Mouse (Mus musculus) stomach, postnatal 0 days (tissue): ENCODE results near the gene Gm10065. TPM values are rescaled to one million over a fixed set of nuclear protein-coding genes. Genes with fewer than 3 reads are reported as not detected.

Experiments used
- ATAC-seq: fragments of 200-750 bp; cut with Nextera tagmentation; 2 replicates; pipeline ENCODE4 v1.8.0; 2017; ENCODE audit not compliant: low FRiP score, low TSS enrichment
- DNase-seq: peaks from one replicate; pipeline ENCODE4 v3.0.0-alpha.2; 2016; ENCODE audit warnings: low spot score
- H3K27ac ChIP-seq: fragments of 300-500 bp; sonication (generic); replicated peaks from 2 replicates; pipeline ENCODE4 v1.5.1; 2014; ENCODE audit warnings: mild to moderate bottlenecking, control low read depth
- H3K27me3 ChIP-seq: fragments of 300-500 bp; sonication (generic); 2 replicates; pipeline ENCODE4 v1.6.1; 2014; ENCODE audit warnings: low read length; ENCODE audit not compliant: control insufficient read depth, insufficient read depth
- H3K36me3 ChIP-seq: fragments of 300-500 bp; sonication (generic); 2 replicates; pipeline ENCODE4 v1.6.1; 2014; ENCODE audit warnings: low read length, mixed read lengths; ENCODE audit not compliant: control insufficient read depth, insufficient read depth
- H3K4me1 ChIP-seq: fragments of 300-500 bp; sonication (generic); replicated peaks from 2 replicates; pipeline ENCODE4 v1.6.1; 2014; ENCODE audit warnings: antibody characterized with exemption; ENCODE audit not compliant: control insufficient read depth, insufficient read depth
- H3K4me2 ChIP-seq: fragments of 300-500 bp; sonication (generic); replicated peaks from 2 replicates; pipeline ENCODE4 v1.6.1; 2014; ENCODE audit warnings: low read depth, mild to moderate bottlenecking, control low read depth, moderate library complexity
- H3K4me3 ChIP-seq: fragments of 300-500 bp; sonication (generic); 2 replicates; pipeline ENCODE4 v1.5.1; 2014; ENCODE audit warnings: low read depth, low read length, control low read depth
- H3K9ac ChIP-seq: fragments of 300-500 bp; sonication (generic); 2 replicates; pipeline ENCODE4 v1.6.1; 2014; ENCODE audit warnings: mild to moderate bottlenecking, low read length, control low read depth, mixed read lengths
- H3K9me3 ChIP-seq: fragments of 300-500 bp; sonication (generic); 2 replicates; pipeline ENCODE4 v1.6.1; 2016; ENCODE audit warnings: low read length; ENCODE audit not compliant: control insufficient read depth
- CTCF ChIP-seq: IDR thresholded peaks from 2 replicates; pipeline ENCODE4 v1.5.1; 2016; ENCODE audit warnings: antibody characterized with exemption, low read depth, mild to moderate bottlenecking, moderate library complexity
- EP300 ChIP-seq: optimal IDR thresholded peaks from 2 replicates; pipeline ENCODE3; 2016; ENCODE audit warnings: antibody characterized with exemption
- WGBS: fragments of 180-500 bp; shearing (Covaris S2); extraction: QIAGEN DNeasy Blood & Tissue Kit; methylation state at CpG from one replicate; pipeline ENCODE4 v1.1.7; 2014; 5-methylcytosine and 5-hydroxymethylcytosine counted together
- microRNA counts: library from miRNA; unstranded; fragments of <30 nt; microRNA quantifications from one replicate; lab custom pipeline; 2015
- microRNA-seq: library from miRNA; unstranded; fragments of <30 nt; microRNA quantifications from one replicate; pipeline ENCODE4, GENCODE M21; 2016
- polyA plus RNA-seq: library from polyadenylated mRNA; unstranded; fragments of >200 nt; fragmentation: Nextera tagmentation; extraction: Ambion mirVana; gene quantifications from 2 replicates; pipeline ENCODE4 v1.2.1, GENCODE M21; 2015

Gene Gm10065
- polyA plus RNA-seq, 1 experiment from 2014 or later, result not detected

DNA sequence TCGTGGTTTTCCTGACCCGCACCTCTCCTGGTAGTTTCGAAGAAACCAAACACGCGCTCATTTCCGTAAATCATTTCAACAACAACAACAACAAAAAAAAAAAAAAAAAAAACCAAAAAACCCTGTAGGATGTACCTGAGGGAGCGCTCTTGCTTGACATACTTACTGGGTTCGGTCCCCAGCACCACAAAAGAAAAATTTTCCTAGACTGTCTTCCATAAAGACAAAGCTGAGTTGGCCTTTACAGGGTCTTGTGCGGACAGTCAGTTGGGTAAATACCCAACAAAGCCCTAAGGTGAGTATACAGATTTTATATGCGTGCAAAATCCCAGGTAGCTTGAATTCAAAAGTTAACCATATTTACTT lies 38.1 kb downstream of the Gm10065 start:
- no peaks in the 10 kb centered on the region for H3K4me1 ChIP-seq
- H3K27ac ChIP-seq, result peak overlapping the region; percentile 82
- 17% methylated on average over 10 of the region's 10 CpGs for WGBS
- TF ChIP-seq EP300 (no peak), CTCF (no peak)
- ATAC-seq (no peak), DNase-seq (no peak)
- H3K36me3 ChIP-seq, result peaks cover 6% of the 10 kb centered on the region
- H3K9ac ChIP-seq, result peak overlapping the region; percentile 68
- no peaks in the 10 kb centered on the region for H3K9me3 ChIP-seq
- H3K27me3 ChIP-seq, result no peaks in the 10 kb centered on the region
- peak overlapping the region; percentile 90 for H3K4me2 ChIP-seq
- H3K4me3 ChIP-seq, result peak overlapping the region; percentile 55

DNA sequence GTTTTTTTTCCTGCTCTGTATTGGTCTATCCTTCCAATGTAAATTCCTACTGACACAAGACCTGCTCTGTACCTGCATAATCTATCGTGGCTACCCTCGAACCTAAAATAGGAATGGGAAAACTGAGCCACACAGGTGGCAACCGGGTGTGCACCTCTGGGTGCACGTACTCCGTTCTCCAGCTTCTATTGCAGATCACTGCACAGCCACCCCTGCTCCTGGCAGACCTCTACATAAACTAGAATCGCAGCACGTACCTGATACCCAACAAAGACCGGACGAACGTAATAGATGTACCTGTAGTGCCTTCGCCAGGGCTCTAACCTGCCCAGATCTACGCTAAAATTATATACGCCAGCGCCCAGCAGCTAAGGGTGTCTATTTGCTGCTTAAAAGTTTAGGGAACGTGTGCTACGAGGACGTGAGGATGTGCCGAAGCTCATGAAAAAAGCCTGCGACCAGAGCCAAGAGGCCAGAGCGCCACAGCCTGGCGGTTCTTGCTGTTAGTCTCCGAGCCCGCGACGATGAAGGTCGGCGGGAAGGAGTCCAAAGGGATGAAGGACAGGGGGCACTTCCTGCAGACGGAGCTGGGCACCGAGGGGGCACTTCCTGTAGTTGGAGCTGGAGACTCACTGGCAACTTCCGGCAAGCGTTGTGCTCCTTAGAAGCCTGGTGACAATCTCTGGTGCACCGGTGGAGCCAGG lies 38.6 kb downstream of the Gm10065 start, which contains the start of gene Pgbd1:
TSS of gene Pgbd1 (minus strand) at position 556 of the 704 bp plus-strand sequence.
- peak; percentile 68 for TF ChIP-seq CTCF
- TF ChIP-seq EP300, result no peak
- peak; percentile 88 for ATAC-seq
- peak; percentile 79 for DNase-seq

DNA sequence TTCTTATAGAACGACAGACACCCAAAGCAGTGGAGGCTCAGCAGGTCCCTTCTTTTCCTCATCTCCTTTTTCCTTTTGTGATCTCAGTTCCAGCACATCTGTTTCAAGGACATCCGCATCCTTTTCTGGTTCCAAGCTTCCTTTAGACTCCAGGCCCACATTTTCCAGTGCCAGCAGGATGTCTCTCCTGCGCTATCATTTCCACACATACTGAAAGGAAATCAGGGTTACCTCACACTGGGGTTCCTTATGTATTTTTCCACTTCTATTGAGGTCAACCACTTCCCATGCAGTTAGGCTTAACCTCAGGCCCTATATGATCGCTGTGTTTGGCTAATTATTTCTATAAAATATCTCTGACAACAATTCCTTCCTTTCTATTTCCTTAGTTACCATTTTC lies 43.8 kb downstream of the Gm10065 start:
- no peaks in the 10 kb centered on the region for H3K36me3 ChIP-seq
- no peaks in the 10 kb centered on the region for H3K4me1 ChIP-seq
- no peak overlapping the region for H3K9ac ChIP-seq
- H3K9me3 ChIP-seq, result no peaks in the 10 kb centered on the region
- no peak for DNase-seq
- no peaks in the 10 kb centered on the region for H3K27me3 ChIP-seq
- no peak for TF ChIP-seq CTCF
- no peak for TF ChIP-seq EP300
- ATAC-seq, result no peak
- H3K27ac ChIP-seq, result no peak overlapping the region
- no peak overlapping the region for H3K4me2 ChIP-seq
- no peak overlapping the region for H3K4me3 ChIP-seq
- WGBS, result 80% methylated on average over 4 of the region's 4 CpGs

More for the DNA sequence above, 38.6 kb downstream of the Gm10065 start, which contains the start of gene Pgbd1:
- H3K4me2 ChIP-seq, result peak within 1 kb of the TSS; percentile 90
- WGBS, result under 1% methylated on average over 32 of the region's 32 CpGs
- H3K9ac ChIP-seq, result peak within 1 kb of the TSS; percentile 68
- H3K9me3 ChIP-seq, result no peaks in the 10 kb centered on the region
- H3K36me3 ChIP-seq, result peaks cover 6% of the 10 kb centered on the region
- H3K4me1 ChIP-seq, result no peaks in the 10 kb centered on the region
- peak within 1 kb of the TSS; percentile 55 for H3K4me3 ChIP-seq
- H3K27ac ChIP-seq, result peak within 1 kb of the TSS; percentile 82
- H3K27me3 ChIP-seq, result no peaks in the 10 kb centered on the region

MicroRNAs encoded within 50 kb of the gene (microRNA counts, 519-probe panel; counts per million panel counts)
- microRNA mmu-miR-1896 (lab: Ali Mortazavi, UCI), result not detected

Small RNAs within 50 kb of the gene (microRNA-seq; reads per million reads assigned to microRNA genes)
- not detected for gene Mir1896

Other genes with a start within 250 kb of the Gm10065 start
- gene Gpx5, start 186.7 kb downstream of the Gm10065 start, polyA plus RNA-seq, result 0.06 TPM in 1 of 2 replicates, not detected in the other
- gene Gpx6, start 167.3 kb downstream of the Gm10065 start, polyA plus RNA-seq, result 0.07 TPM in 1 of 2 replicates, not detected in the other
- not detected in 2 replicates for gene Olfr1367, start 132.5 kb downstream of the Gm10065 start, polyA plus RNA-seq
- 4.3 and 4.6 TPM in 2 replicates for gene Zscan12, start 116.6 kb downstream of the Gm10065 start, polyA plus RNA-seq
- 32.9 and 36.4 TPM in 2 replicates for gene Zkscan3, start 76.7 kb downstream of the Gm10065 start, polyA plus RNA-seq
- 0.75 and 0.90 TPM in 2 replicates for gene Pgbd1, start 38.4 kb downstream of the Gm10065 start, polyA plus RNA-seq
- 16.5 and 17.3 TPM in 2 replicates for gene Zscan26, start 25.7 kb downstream of the Gm10065 start, polyA plus RNA-seq
- gene Nkapl, start 10.9 kb downstream of the Gm10065 start, polyA plus RNA-seq, result 2.4 and 2.7 TPM in 2 replicates
- 1.7 and 2.4 TPM in 2 replicates for gene Zkscan4, start 534 bp downstream of the Gm10065 start, polyA plus RNA-seq
- 0.28 and 0.33 TPM in 2 replicates for gene AK157302, start 15.8 kb upstream of the Gm10065 start, polyA plus RNA-seq
- gene Gm11273, start 22.0 kb upstream of the Gm10065 start, polyA plus RNA-seq, result 12.3 and 12.9 TPM in 2 replicates
- 1.6 and 2.4 TPM in 2 replicates for gene Zkscan8, start 51.7 kb upstream of the Gm10065 start, polyA plus RNA-seq
- gene Olfr1366, start 63.4 kb upstream of the Gm10065 start, polyA plus RNA-seq, result 0.07 TPM in 2 replicates
- 0.04 TPM in 1 of 2 replicates, not detected in the other for gene Olfr1535, start 80.5 kb upstream of the Gm10065 start, polyA plus RNA-seq
- not detected in 2 replicates for gene Olfr1364, start 102.3 kb upstream of the Gm10065 start, polyA plus RNA-seq
- not detected in 2 replicates for gene Olfr1362, start 134.6 kb upstream of the Gm10065 start, polyA plus RNA-seq
- not detected in 2 replicates for gene Olfr11, start 163.1 kb upstream of the Gm10065 start, polyA plus RNA-seq
- gene Olfr1361, start 183.9 kb upstream of the Gm10065 start, polyA plus RNA-seq, result not detected in 2 replicates
- not detected in 2 replicates for gene Olfr1360, start 198.0 kb upstream of the Gm10065 start, polyA plus RNA-seq
- gene Olfr1359, start 218.7 kb upstream of the Gm10065 start, polyA plus RNA-seq, result not detected in 2 replicates
- 0.85 and 1.5 TPM in 2 replicates for gene Hist1h2bl, start 236.7 kb upstream of the Gm10065 start, polyA plus RNA-seq
- gene Hist1h2ai, start 237.0 kb upstream of the Gm10065 start, polyA plus RNA-seq, result 8.8 and 14.4 TPM in 2 replicates
- 1.1 and 4.1 TPM in 2 replicates for gene Hist1h3h, start 238.2 kb upstream of the Gm10065 start, polyA plus RNA-seq
- gene Hist1h2bm, start 242.6 kb upstream of the Gm10065 start, polyA plus RNA-seq, result 0.56 and 1.0 TPM in 2 replicates